Mouse (Mus musculus): ENCODE results near the gene Snrpf.

DNA sequence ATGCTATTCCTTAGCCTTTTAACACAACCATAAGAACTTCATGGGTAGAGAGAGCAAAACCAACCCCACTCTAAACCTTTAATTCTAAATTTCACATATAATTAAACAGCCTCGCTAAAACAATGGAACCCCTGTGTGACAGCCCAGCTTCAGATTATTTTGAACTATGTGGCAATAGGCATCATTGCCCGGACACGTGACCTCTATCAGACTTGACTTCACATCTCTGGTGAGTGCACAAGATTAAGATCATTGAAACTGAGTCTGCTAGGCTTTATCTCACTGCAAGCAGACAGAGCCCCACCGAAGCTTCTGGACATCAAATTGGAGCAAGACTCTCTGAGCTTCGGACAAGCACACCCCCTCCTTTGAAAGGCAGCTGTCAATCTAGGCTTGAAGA lies 12.8 kb upstream of the Snrpf start:
- TF ChIP-seq POLR2A (IDR thresholded peaks at IDR 0.05; ENCODE audit: low read depth, low read length) (no peak), CTCF (IDR thresholded peaks at IDR 0.05; ENCODE audit: extremely low read depth, insufficient read length, insufficient replicate concordance, low read depth, low read length) (no peak)

All from small intestine, adult 2 months (tissue).